Mouse (Mus musculus) small intestine, adult 10 weeks (tissue): ENCODE measurements around the gene Krtap9-1. TPM values are rescaled to one million over a fixed set of nuclear protein-coding genes. Genes with fewer than 3 reads are reported as not detected.

Source experiments
- polyA plus RNA-seq: library from polyadenylated mRNA; stranded (reverse); fragments of 350-450 nt; fragmentation: Illumina TruSeq; extraction: RNeasy Lipid Tissue Mini Kit (QIAGEN cat#74804); gene quantifications from one replicate; pipeline ENCODE4 v1.2.3, GENCODE M21; 2014; ENCODE audit warnings: low replicate concordance

Gene Krtap9-1
- not detected for polyA plus RNA-seq

GRCm38 (mm10) chr11:99873089-99873488, at the start of gene Krtap9-1:
Krtap9-1 (plus strand) TSS chr11:99873389.

GRCm38 (mm10) chr11:99837966-99838365, 35.2 kb upstream of the Krtap9-1 start, which contains the start of gene 2300003K06Rik:
2300003K06Rik (minus strand) TSS chr11:99838066.

GRCm38 (mm10) chr11:99851508-99851907, 21.7 kb upstream of the Krtap9-1 start, which contains the start of gene Krtap4-16:
Krtap4-16 (minus strand) TSS chr11:99851608.

GRCm38 (mm10) chr11:99857617-99858016, 15.6 kb upstream of the Krtap9-1 start, which contains the start of gene Gm11568:
Gm11568 (plus strand) TSS chr11:99857917.

GRCm38 (mm10) chr11:99864176-99864575, 9.0 kb upstream of the Krtap9-1 start, which contains the start of gene Gm11559:
Gm11559 (plus strand) TSS chr11:99864476.

GRCm38 (mm10) chr11:99878887-99879286, 5.7 kb downstream of the Krtap9-1 start, which contains the start of gene Gm11567:
Gm11567 (plus strand) TSS chr11:99879187.

GRCm38 (mm10) chr11:99907620-99908019, 34.4 kb downstream of the Krtap9-1 start, which contains the start of gene Krtap31-1:
Krtap31-1 (plus strand) TSS chr11:99907920.

GRCm38 (mm10) chr11:99914451-99914850, 41.3 kb downstream of the Krtap9-1 start, which contains the start of gene Gm11565:
Gm11565 (plus strand) TSS chr11:99914751.

Other genes with a start within 250 kb of the Krtap9-1 start
- gene Krtap4-1, start 245.2 kb upstream of the Krtap9-1 start, polyA plus RNA-seq = not detected
- gene Krtap4-2, start 238.3 kb upstream of the Krtap9-1 start, polyA plus RNA-seq = not detected
- gene Krtap4-7, start 229.3 kb upstream of the Krtap9-1 start, polyA plus RNA-seq = not detected
- gene Gm11555, start 223.2 kb upstream of the Krtap9-1 start, polyA plus RNA-seq = not detected
- not detected for gene Gm11563, start 214.4 kb upstream of the Krtap9-1 start, polyA plus RNA-seq
- not detected for gene Krtap4-6, start 207.4 kb upstream of the Krtap9-1 start, polyA plus RNA-seq
- gene Gm14190, start 182.6 kb upstream of the Krtap9-1 start, polyA plus RNA-seq = not detected
- not detected for gene Gm14180, start 139.1 kb upstream of the Krtap9-1 start, polyA plus RNA-seq
- gene Gm11595, start 100.5 kb upstream of the Krtap9-1 start, polyA plus RNA-seq = not detected
- gene Krtap4-8, start 92.7 kb upstream of the Krtap9-1 start, polyA plus RNA-seq = not detected
- gene Krtap4-9, start 88.2 kb upstream of the Krtap9-1 start, polyA plus RNA-seq = not detected
- not detected for gene Gm11596, start 79.9 kb upstream of the Krtap9-1 start, polyA plus RNA-seq
- not detected for gene Gm11569, start 74.5 kb upstream of the Krtap9-1 start, polyA plus RNA-seq
- not detected for gene Gm11554, start 68.9 kb upstream of the Krtap9-1 start, polyA plus RNA-seq
- not detected for gene Krtap4-13, start 63.5 kb upstream of the Krtap9-1 start, polyA plus RNA-seq
- not detected for gene Gm11564, start 57.7 kb upstream of the Krtap9-1 start, polyA plus RNA-seq
- gene 2300003K06Rik, start 35.3 kb upstream of the Krtap9-1 start, polyA plus RNA-seq = not detected
- not detected for gene Krtap4-16, start 21.8 kb upstream of the Krtap9-1 start, polyA plus RNA-seq
- not detected for gene Gm11568, start 15.5 kb upstream of the Krtap9-1 start, polyA plus RNA-seq
- gene Gm11559, start 8.9 kb upstream of the Krtap9-1 start, polyA plus RNA-seq = not detected
- not detected for gene Gm11567, start 5.8 kb downstream of the Krtap9-1 start, polyA plus RNA-seq
- gene Krtap31-1, start 34.5 kb downstream of the Krtap9-1 start, polyA plus RNA-seq = not detected
- not detected for gene Gm11565, start 41.4 kb downstream of the Krtap9-1 start, polyA plus RNA-seq
- gene Krtap31-2, start 62.9 kb downstream of the Krtap9-1 start, polyA plus RNA-seq = not detected
- gene Krtap9-5, start 75.1 kb downstream of the Krtap9-1 start, polyA plus RNA-seq = not detected
- not detected for gene Krtap29-1, start 105.7 kb downstream of the Krtap9-1 start, polyA plus RNA-seq
- not detected for gene Krtap16-1, start 113.2 kb downstream of the Krtap9-1 start, polyA plus RNA-seq
- not detected for gene Krtap17-1, start 120.6 kb downstream of the Krtap9-1 start, polyA plus RNA-seq
- gene Krt33a, start 142.8 kb downstream of the Krtap9-1 start, polyA plus RNA-seq = not detected
- not detected for gene Krt33b, start 156.5 kb downstream of the Krtap9-1 start, polyA plus RNA-seq
- not detected for gene Krt34, start 168.2 kb downstream of the Krtap9-1 start, polyA plus RNA-seq
- gene Krt31, start 177.2 kb downstream of the Krtap9-1 start, polyA plus RNA-seq = not detected
- not detected for gene Krt32, start 214.8 kb downstream of the Krtap9-1 start, polyA plus RNA-seq
- gene Krt35, start 222.9 kb downstream of the Krtap9-1 start, polyA plus RNA-seq = not detected
- not detected for gene Krt36, start 232.2 kb downstream of the Krtap9-1 start, polyA plus RNA-seq
- gene Krt13, start 248.2 kb downstream of the Krtap9-1 start, polyA plus RNA-seq = not detected